Mouse (Mus musculus): Measurements from ENCODE around the gene Trappc13. TPM values are rescaled to one million over a fixed set of nuclear protein-coding genes. Genes with fewer than 3 reads are reported as not detected.

The Trappc13 gene
- polyA plus RNA-seq, 1 experiment, result 2.8 TPM

DNA sequence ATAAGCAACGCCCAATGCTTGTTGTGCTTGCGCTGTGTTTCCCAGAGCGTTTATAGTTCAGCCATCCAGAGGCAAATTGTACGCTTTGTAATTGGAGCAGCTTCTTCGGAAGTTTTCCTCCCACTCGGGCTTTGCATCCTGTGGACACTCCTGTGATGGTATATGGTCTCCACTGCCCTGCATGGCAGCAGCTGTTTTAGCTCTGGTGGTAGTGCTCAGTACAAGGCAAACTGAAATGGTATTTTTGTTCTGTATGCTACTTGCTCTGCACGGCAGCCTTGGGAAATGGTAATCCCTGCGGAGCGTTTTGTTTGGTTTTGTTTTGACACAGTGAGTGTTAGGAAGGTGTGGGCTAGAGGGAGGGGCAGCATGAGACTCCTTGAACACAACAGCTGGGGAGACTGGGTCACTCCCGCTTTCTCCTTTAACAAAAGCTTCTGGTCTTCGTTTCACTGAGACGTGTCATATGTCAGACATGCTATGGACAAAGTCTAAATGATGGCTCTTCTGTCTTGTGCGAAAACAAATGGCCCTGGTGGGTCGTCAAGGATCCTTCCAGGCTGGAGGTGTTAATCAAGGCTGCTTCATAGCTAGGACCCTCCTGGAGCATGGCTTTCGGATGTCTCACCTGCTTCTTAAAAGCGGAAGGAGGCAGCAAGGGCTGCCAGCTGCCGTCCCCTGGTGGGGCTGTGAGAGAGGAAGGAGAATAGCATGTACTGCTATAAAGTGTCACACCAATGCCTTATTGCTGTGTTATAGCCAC is 56.0 kb downstream of the Trappc13 start:
- no peaks in the 10 kb centered on the region for H3K4me1 ChIP-seq (ENCODE audit: control insufficient read depth, insufficient read depth, insufficient read length)
- no peaks in the 10 kb centered on the region for H3K36me3 ChIP-seq (ENCODE audit: control insufficient read depth, insufficient read depth, low read length)
- 83% methylated on average over 17 of the region's 17 CpGs for WGBS

DNA sequence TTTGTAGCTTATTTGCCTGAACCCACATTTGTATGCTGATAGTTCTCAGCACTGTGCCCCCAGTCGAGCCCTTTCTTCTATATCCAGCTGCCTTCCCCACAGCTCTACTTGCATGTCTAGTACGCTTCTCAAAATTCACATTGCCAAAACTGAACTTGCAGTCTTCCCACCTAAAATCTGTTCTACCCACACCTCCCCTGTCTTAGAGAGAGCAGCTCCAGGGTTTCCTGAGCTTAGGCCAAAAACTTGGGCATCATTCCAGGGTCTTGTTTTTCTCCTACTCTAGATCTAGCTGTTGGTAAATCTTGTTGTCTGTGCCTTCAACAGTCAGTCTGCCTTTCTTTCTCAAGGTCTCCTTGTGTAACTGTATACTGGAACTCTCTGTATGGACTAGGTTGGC is 63.4 kb downstream of the Trappc13 start:
- DNase-seq (ENCODE audit: low read depth in 1 of 2, low spot score in 2 of 2), result no peak
- Histone ChIP-seq H3K4me1 (ENCODE audit: control insufficient read depth, insufficient read depth, insufficient read length) (0 out of 2 replicates have a peak, but pooled peaks cover 2% of the 10 kb centered on the region), H3K27ac (ENCODE audit: insufficient read depth, low read length) (no peak overlapping the region), H3K27me3 (ENCODE audit: control insufficient read depth, insufficient read depth, low read length) (peaks cover 3% of the 10 kb centered on the region), H3K4me3 (ENCODE audit: extremely low read depth, insufficient read depth, insufficient read length) (no peak overlapping the region), H3K36me3 (ENCODE audit: control insufficient read depth, insufficient read depth, low read length) (no peaks in the 10 kb centered on the region)
- WGBS, result 97% methylated on average over 2 of the region's 2 CpGs
- TF ChIP-seq CTCF (IDR thresholded peaks at IDR 0.05; ENCODE audit: extremely low read depth, insufficient read depth, insufficient read length, insufficient replicate concordance) (no peak), POLR2A (IDR thresholded peaks at IDR 0.05; ENCODE audit: low read depth, low read length) (no peak)

More for the DNA sequence above, 56.0 kb downstream of the Trappc13 start:
- DNase-seq (ENCODE audit: low read depth in 1 of 2, low spot score in 2 of 2), result no peak
- Histone ChIP-seq H3K27ac (ENCODE audit: insufficient read depth, low read length) (no peak overlapping the region), H3K4me3 (ENCODE audit: extremely low read depth, insufficient read depth, insufficient read length) (no peak overlapping the region), H3K27me3 (ENCODE audit: control insufficient read depth, insufficient read depth, low read length) (0 out of 2 replicates have a peak, but pooled peaks cover 2% of the 10 kb centered on the region)
- no peak for TF ChIP-seq POLR2A (IDR thresholded peaks at IDR 0.05; ENCODE audit: low read depth, low read length)
- no peak for TF ChIP-seq CTCF (IDR thresholded peaks at IDR 0.05; ENCODE audit: extremely low read depth, insufficient read depth, insufficient read length, insufficient replicate concordance)

- peaks cover 3% of the 10 kb centered on the region for H3K27me3 ChIP-seq (ENCODE audit: control insufficient read depth, insufficient read depth, low read length)
- no peak overlapping the region for H3K27ac ChIP-seq (ENCODE audit: insufficient read depth, low read length)
- 86% methylated on average over 4 of the region's 4 CpGs for WGBS
- H3K4me3 ChIP-seq (ENCODE audit: extremely low read depth, insufficient read depth, insufficient read length), result no peak overlapping the region
- DNase-seq (ENCODE audit: low read depth in 1 of 2, low spot score in 2 of 2), result no peak
- no peaks in the 10 kb centered on the region for H3K36me3 ChIP-seq (ENCODE audit: control insufficient read depth, insufficient read depth, low read length)
- TF ChIP-seq CTCF (IDR thresholded peaks at IDR 0.05; ENCODE audit: extremely low read depth, insufficient read depth, insufficient read length, insufficient replicate concordance) (no peak), POLR2A (IDR thresholded peaks at IDR 0.05; ENCODE audit: low read depth, low read length) (no peak)
- peaks cover 2% of the 10 kb centered on the region; the same call in 1 of the 2 replicates for H3K4me1 ChIP-seq (ENCODE audit: control insufficient read depth, insufficient read depth, insufficient read length)
These were observed 64.5 kb downstream of the Trappc13 start for GRCm38 (mm10) chr13:104113782-104114181.

DNA sequence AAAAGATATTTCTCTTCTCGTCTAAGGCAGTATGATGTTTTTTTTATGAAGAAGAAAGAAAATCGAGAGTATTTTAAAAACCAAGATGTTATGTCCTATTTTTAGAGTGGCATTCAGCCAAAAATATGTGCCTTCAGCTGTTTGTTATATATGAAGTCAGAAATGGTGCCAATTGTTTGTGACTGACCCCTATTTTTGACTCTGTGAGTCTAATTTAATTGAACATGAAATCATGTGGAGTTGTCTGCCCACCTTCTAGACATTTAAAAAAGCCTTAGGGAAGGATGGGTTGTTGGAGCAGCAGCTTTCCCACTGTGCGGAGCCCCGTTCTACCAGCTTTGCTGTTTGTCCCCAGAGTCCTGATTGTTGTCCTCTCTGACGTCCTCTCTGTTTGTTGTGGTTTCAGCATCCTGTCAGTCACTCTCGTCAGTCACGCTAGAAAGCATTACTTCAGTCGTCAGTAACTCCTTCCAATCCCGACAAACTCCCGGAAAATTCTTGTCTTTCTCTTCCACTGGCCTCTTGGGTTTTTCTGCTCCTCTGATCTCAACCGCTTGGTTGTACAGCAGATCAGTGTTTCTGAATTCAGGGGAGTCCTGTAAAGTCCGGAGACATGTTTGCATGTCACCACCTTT is 65.9 kb downstream of the Trappc13 start:
- DNase-seq (ENCODE audit: low read depth in 1 of 2, low spot score in 2 of 2), result no peak
- Histone ChIP-seq H3K4me3 (ENCODE audit: extremely low read depth, insufficient read depth, insufficient read length) (no peak overlapping the region), H3K36me3 (ENCODE audit: control insufficient read depth, insufficient read depth, low read length) (no peaks in the 10 kb centered on the region), H3K27ac (ENCODE audit: insufficient read depth, low read length) (no peak overlapping the region), H3K4me1 (ENCODE audit: control insufficient read depth, insufficient read depth, insufficient read length) (peaks cover 4% of the 10 kb centered on the region), H3K27me3 (ENCODE audit: control insufficient read depth, insufficient read depth, low read length) (peaks cover 3% of the 10 kb centered on the region)
- no peak for TF ChIP-seq POLR2A (IDR thresholded peaks at IDR 0.05; ENCODE audit: low read depth, low read length)
- TF ChIP-seq CTCF (IDR thresholded peaks at IDR 0.05; ENCODE audit: extremely low read depth, insufficient read depth, insufficient read length, insufficient replicate concordance), result no peak
- whole genome bisulfite sequencing, result 35% methylated on average over 12 of the region's 12 CpGs

DNA sequence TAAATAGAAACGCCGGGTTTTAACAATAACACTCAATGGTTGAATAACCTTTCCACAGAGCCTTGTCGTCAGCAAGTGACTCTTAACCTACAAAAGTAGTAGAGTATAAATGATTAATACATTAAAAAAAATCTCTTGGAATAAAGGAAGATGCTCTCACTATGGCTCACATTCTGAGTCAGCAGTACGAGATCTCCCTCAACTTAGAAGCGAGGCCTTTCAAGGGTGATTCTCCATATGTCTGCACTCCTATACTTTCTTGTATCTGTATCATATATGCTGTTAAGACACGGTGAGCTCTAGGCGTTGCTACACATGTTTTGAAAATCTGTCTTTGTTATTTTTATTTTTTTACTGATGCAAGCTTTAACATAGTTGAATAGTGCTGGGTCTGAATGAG is 67.7 kb downstream of the Trappc13 start:
- WGBS, result 68% methylated on average over 7 of the region's 7 CpGs
- DNase-seq (ENCODE audit: low read depth in 1 of 2, low spot score in 2 of 2), result no peak
- TF ChIP-seq CTCF (IDR thresholded peaks at IDR 0.05; ENCODE audit: extremely low read depth, insufficient read depth, insufficient read length, insufficient replicate concordance), result no peak
- TF ChIP-seq POLR2A (IDR thresholded peaks at IDR 0.05; ENCODE audit: low read depth, low read length), result no peak
- Histone ChIP-seq H3K27me3 (ENCODE audit: control insufficient read depth, insufficient read depth, low read length) (peaks cover 3% of the 10 kb centered on the region), H3K36me3 (ENCODE audit: control insufficient read depth, insufficient read depth, low read length) (no peaks in the 10 kb centered on the region), H3K4me1 (ENCODE audit: control insufficient read depth, insufficient read depth, insufficient read length) (peaks cover 4% of the 10 kb centered on the region), H3K27ac (ENCODE audit: insufficient read depth, low read length) (no peak overlapping the region), H3K4me3 (ENCODE audit: extremely low read depth, insufficient read depth, insufficient read length) (no peak overlapping the region)

DNA sequence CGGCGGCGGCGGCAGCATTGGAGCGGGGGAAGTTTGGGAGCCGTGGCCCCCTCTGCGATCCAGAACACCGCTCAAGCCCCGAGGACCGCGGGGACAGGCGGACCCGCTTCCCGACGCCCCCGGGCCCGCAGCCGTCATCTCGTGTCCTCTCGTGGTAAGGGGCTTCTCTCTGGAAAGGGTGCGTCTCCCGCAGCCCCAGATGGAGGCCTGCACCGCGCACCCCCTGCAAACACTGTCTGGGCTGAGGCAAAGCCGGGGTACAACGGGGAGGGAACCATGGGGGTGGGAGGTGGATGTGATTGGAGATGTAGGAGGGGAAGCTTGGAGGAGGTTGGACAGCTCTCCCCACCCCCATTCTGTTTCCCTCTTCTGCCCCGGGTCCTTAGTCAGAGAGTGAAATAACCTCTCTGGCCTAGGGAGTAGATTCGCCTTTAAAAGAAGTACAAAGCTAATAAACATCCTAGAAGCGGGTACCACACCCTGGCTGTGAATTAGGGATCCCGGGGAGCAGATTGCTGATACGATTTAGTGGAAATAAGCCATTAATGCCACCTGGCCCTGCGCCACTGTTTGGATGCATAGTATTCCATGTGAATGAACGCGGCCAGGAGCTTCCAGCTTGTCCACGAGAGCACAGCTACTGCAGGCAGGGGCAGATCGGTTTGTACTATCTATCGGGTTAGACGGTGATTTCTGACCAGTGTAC is 68.3 kb downstream of the Trappc13 start:
- 9% methylated on average over 38 of the region's 38 CpGs for WGBS
- no peak for DNase-seq (ENCODE audit: low read depth in 1 of 2, low spot score in 2 of 2)
- Histone ChIP-seq H3K4me3 (ENCODE audit: extremely low read depth, insufficient read depth, insufficient read length) (peak overlapping the region; percentile 62), H3K4me1 (ENCODE audit: control insufficient read depth, insufficient read depth, insufficient read length) (peaks cover 4% of the 10 kb centered on the region), H3K27me3 (ENCODE audit: control insufficient read depth, insufficient read depth, low read length) (peaks cover 3% of the 10 kb centered on the region), H3K27ac (ENCODE audit: insufficient read depth, low read length) (no peak overlapping the region), H3K36me3 (ENCODE audit: control insufficient read depth, insufficient read depth, low read length) (no peaks in the 10 kb centered on the region)
- TF ChIP-seq POLR2A (IDR thresholded peaks at IDR 0.05; ENCODE audit: low read depth, low read length) (no peak), CTCF (IDR thresholded peaks at IDR 0.05; ENCODE audit: extremely low read depth, insufficient read depth, insufficient read length, insufficient replicate concordance) (no peak)

Data from spleen, adult 2 months (tissue).